ENCODE assay signal across 13 mouse cellular contexts in genomic region chr16:10837903-10838302, GRCm38 (mm10). TPM values are rescaled to one million over a fixed set of nuclear protein-coding genes. Genes with fewer than 3 reads are reported as not detected.
DNase-seq lines count a peak whose midpoint lies in the region; ATAC-seq and TF ChIP-seq lines count a peak whose summit lies in the region.
"Had no signal": no experiment of that assay in that cellular context is flagged by ENCODE, and none has a peak within 500 bp of the region (broad histone marks: within the 10 kb centered on the region; RNA-seq: fewer than 3 reads in every experiment).

No protein-coding gene starts in this region.

- H3K4me3 ChIP-seq in heart, embryonic 12.5 days, result no peak overlapping the region
- no peak overlapping the region for H3K4me3 ChIP-seq in lung, postnatal 0 days (ENCODE audit: low read depth, low read length)
- H3K4me3 ChIP-seq: midbrain, embryonic 15.5 days had no signal

- no peaks in the 10 kb centered on the region for H3K36me3 ChIP-seq in heart, embryonic 12.5 days
- H3K36me3 ChIP-seq in lung, postnatal 0 days (ENCODE audit: insufficient read depth, low read length), result no peaks in the 10 kb centered on the region
- H3K36me3 ChIP-seq: midbrain, embryonic 15.5 days had no signal

- 88% methylated on average over 1 of the region's 1 CpGs for WGBS in heart, embryonic 12.5 days
- WGBS in lung, postnatal 0 days, result 38% methylated on average over 1 of the region's 1 CpGs

- DNase-seq in heart, adult 11 months, result no peak
- DNase-seq in lung, postnatal 0 days (ENCODE audit: low spot score), result no peak
- DNase-seq in lung, postnatal 4 days, result no peak
- DNase-seq in thymus, postnatal 36 days, result peak; percentile 67 to 79
- DNase-seq in natural killer cell, adult 2 months (ENCODE audit: low spot score in 2 of 2), result no peak
- DNase-seq in embryo, embryonic 9.5 days (ENCODE audit: extremely low spot score), result no peak

- H3K27ac ChIP-seq in heart, embryonic 12.5 days (ENCODE audit: poor library complexity, severe bottlenecking), result peak overlapping the region; percentile 88
- H3K27ac ChIP-seq in lung, postnatal 0 days (ENCODE audit: low read length), result peak overlapping the region; percentile 51; the same call in 1 of the 2 replicates
- H3K27ac ChIP-seq: hindbrain, postnatal 0 days; midbrain, embryonic 15.5 days had no signal

- H3K4me2 ChIP-seq in heart, embryonic 12.5 days, result peak overlapping the region; percentile 41
- no peak overlapping the region for H3K4me2 ChIP-seq in lung, postnatal 0 days (replicated peaks; ENCODE audit: low read depth, low read length)
- H3K4me2 ChIP-seq: midbrain, embryonic 15.5 days had no signal

- ATAC-seq in heart, embryonic 12.5 days (ENCODE audit: insufficient number of reproducible peaks, low FRiP score), result no peak
- ATAC-seq in lung, postnatal 0 days, result no peak
- peak; percentile 18 for ATAC-seq in megakaryocyte, adult 5-6 weeks (ENCODE audit: poor library complexity, severe bottlenecking)
- ATAC-seq: hindbrain, postnatal 0 days; midbrain, embryonic 15.5 days had no signal

- no peaks in the 10 kb centered on the region for H3K27me3 ChIP-seq in heart, embryonic 12.5 days (replicated peaks)
- H3K27me3 ChIP-seq in lung, postnatal 0 days (replicated peaks; ENCODE audit: insufficient read depth, low read length), result no peaks in the 10 kb centered on the region
- H3K27me3 ChIP-seq: CH12.LX had no signal

- no peaks in the 10 kb centered on the region for H3K9me3 ChIP-seq in heart, embryonic 12.5 days (replicated peaks)
- H3K9me3 ChIP-seq in lung, postnatal 0 days (ENCODE audit: low read length), result no peaks in the 10 kb centered on the region
- H3K9me3 ChIP-seq: midbrain, embryonic 15.5 days had no signal

- H3K9ac ChIP-seq in heart, embryonic 12.5 days, result peak overlapping the region; percentile 28; the same call in 1 of the 2 replicates
- no peak overlapping the region for H3K9ac ChIP-seq in lung, postnatal 0 days (replicated peaks; ENCODE audit: low read depth)
- H3K9ac ChIP-seq: midbrain, embryonic 15.5 days had no signal

- TF ChIP-seq EP300 in lung, postnatal 0 days (IDR thresholded peaks at IDR 0.05), result no peak

- peaks cover 49% of the 10 kb centered on the region for H3K4me1 ChIP-seq in heart, embryonic 12.5 days (replicated peaks)
- H3K4me1 ChIP-seq in lung, postnatal 0 days (ENCODE audit: insufficient read depth, low read depth, low read length), result peaks cover 10% of the 10 kb centered on the region; the same call in 1 of the 2 replicates

- TF ChIP-seq CTCF in lung, postnatal 0 days (IDR thresholded peaks at IDR 0.05), result no peak

RNA-seq across cellular contexts. Expression of gene Rmi2, which starts 3.0 kb away (rescaled TPM):
- polyA plus RNA-seq in heart, embryonic 12.5 days (2016; fragmentation: Nextera tagmentation; extraction: Ambion mirVana), result 3.9 and 5.0 TPM in 2 replicates
- polyA plus RNA-seq in lung, postnatal 0 days (2015; fragmentation: Nextera tagmentation; extraction: Ambion mirVana), result 0.44 and 0.51 TPM in 2 replicates
- total RNA-seq in megakaryocyte, adult 5-6 weeks (2015), result 3.6 and 4.8 TPM in 2 replicates
- 2.9 TPM in 2 replicates for total RNA-seq in megakaryocyte, adult 5-6 weeks (2017)

RNA-seq across cellular contexts. Expression of gene Gm11172, which starts 25.2 kb away (rescaled TPM):
- not detected in 2 replicates for polyA plus RNA-seq in heart, embryonic 12.5 days (2016; fragmentation: Nextera tagmentation; extraction: Ambion mirVana)
- not detected in 2 replicates for polyA plus RNA-seq in lung, postnatal 0 days (2015; fragmentation: Nextera tagmentation; extraction: Ambion mirVana)
- not detected in 2 replicates for total RNA-seq in megakaryocyte, adult 5-6 weeks (2015)
- not detected in 2 replicates for total RNA-seq in megakaryocyte, adult 5-6 weeks (2017)
- total RNA-seq: CH12.LX; hindbrain, postnatal 0 days; layer of hippocampus, postnatal 25 days had no signal
- polyA plus RNA-seq: hindbrain, postnatal 0 days; midbrain, embryonic 15.5 days; stomach, embryonic 14.5 days had no signal

RNA-seq across cellular contexts. Expression of gene Prm1, which starts 32.3 kb away (rescaled TPM):
- polyA plus RNA-seq in heart, embryonic 12.5 days (2016; fragmentation: Nextera tagmentation; extraction: Ambion mirVana), result 0.48 TPM in 1 of 2 replicates, not detected in the other
- polyA plus RNA-seq in lung, postnatal 0 days (2015; fragmentation: Nextera tagmentation; extraction: Ambion mirVana), result not detected in 2 replicates
- total RNA-seq in megakaryocyte, adult 5-6 weeks (2015), result not detected in 2 replicates
- not detected in 2 replicates for total RNA-seq in megakaryocyte, adult 5-6 weeks (2017)
- total RNA-seq: CH12.LX; hindbrain, postnatal 0 days; layer of hippocampus, postnatal 25 days had no signal
- polyA plus RNA-seq: stomach, embryonic 14.5 days had no signal

RNA-seq across cellular contexts. Expression of gene Prm2, which starts 42.0 kb away (rescaled TPM):
- polyA plus RNA-seq in heart, embryonic 12.5 days (2016; fragmentation: Nextera tagmentation; extraction: Ambion mirVana), result not detected in 2 replicates
- not detected in 2 replicates for polyA plus RNA-seq in lung, postnatal 0 days (2015; fragmentation: Nextera tagmentation; extraction: Ambion mirVana)
- not detected in 2 replicates for total RNA-seq in megakaryocyte, adult 5-6 weeks (2015)
- total RNA-seq in megakaryocyte, adult 5-6 weeks (2017), result not detected in 2 replicates
- total RNA-seq: CH12.LX; hindbrain, postnatal 0 days; layer of hippocampus, postnatal 25 days had no signal
- polyA plus RNA-seq: hindbrain, postnatal 0 days; midbrain, embryonic 15.5 days; stomach, embryonic 14.5 days had no signal

RNA-seq across cellular contexts. Expression of gene Prm3, which starts 47.2 kb away (rescaled TPM):
- polyA plus RNA-seq in heart, embryonic 12.5 days (2016; fragmentation: Nextera tagmentation; extraction: Ambion mirVana), result not detected in 2 replicates
- not detected in 2 replicates for polyA plus RNA-seq in lung, postnatal 0 days (2015; fragmentation: Nextera tagmentation; extraction: Ambion mirVana)
- total RNA-seq in megakaryocyte, adult 5-6 weeks (2015), result not detected in 2 replicates
- total RNA-seq in megakaryocyte, adult 5-6 weeks (2017), result not detected in 2 replicates
- total RNA-seq: CH12.LX; hindbrain, postnatal 0 days; layer of hippocampus, postnatal 25 days had no signal
- polyA plus RNA-seq: hindbrain, postnatal 0 days; midbrain, embryonic 15.5 days; stomach, embryonic 14.5 days had no signal

Comparison
In these comparisons a context has a peak if more than half of its experiments do, and no peak if none do; other contexts are left out.
1. DNase-seq: peak in thymus, postnatal 36 days (2 of 2); none in heart, adult 11 months (single experiment), lung, postnatal 0 days (single experiment), lung, postnatal 4 days (0 of 2), natural killer cell, adult 2 months (0 of 2) and embryo, embryonic 9.5 days (single experiment).